Mouse (Mus musculus): Measurements from ENCODE around the gene Bmi1.

Bmi1 gene

GRCm38 (mm10) chr2:18734394-18735127 is 57.7 kb downstream of the Bmi1 start:
- DNase-seq: no peak

All from cerebellum, adult 8-10 months (tissue).